Mouse (Mus musculus): Measurements from ENCODE around the gene Pde7b. TPM values are rescaled to one million over a fixed set of nuclear protein-coding genes. Genes with fewer than 3 reads are reported as not detected.

Pde7b gene
- polyA plus RNA-seq, 1 experiment from 2014 or later, result 1.3 TPM

DNA sequence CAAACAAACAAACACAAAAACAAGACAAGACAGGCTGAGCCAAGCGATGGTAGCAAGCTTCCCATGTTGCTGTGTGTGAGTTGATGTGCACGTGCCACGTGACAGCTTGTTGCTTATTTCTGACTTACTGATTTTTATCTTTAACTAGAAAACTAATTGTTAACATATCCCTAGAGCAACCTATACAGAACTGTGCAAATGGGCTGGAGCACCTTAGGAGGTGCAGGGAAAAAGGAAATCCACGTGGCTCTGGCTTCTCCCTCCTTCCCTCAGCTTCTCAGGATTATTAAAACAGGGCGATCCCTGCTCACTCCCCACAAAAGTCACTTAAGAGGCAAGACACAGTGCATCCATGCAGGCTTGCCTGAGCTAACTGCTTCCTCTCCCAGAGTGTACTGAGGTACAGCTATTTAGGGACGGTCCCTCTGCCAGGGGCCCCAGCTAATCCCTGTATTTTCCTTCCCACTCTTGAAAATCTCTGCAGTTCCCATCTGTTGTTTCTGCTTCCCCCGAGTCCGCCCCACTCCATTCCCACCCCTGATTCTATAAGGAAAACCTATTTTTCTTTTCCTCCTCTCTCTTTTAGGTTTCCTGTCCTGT, 606 bp upstream of the Pde7b start:
- Histone ChIP-seq H3K9ac (ENCODE audit: low read depth, low read length) (no peak overlapping the region), H3K4me3 (ENCODE audit: low read depth, low read length) (no peak overlapping the region), H3K9me3 (ENCODE audit: control insufficient read depth, low read length) (no peaks in the 10 kb centered on the region), H3K36me3 (ENCODE audit: control insufficient read depth, insufficient read depth, low read length) (no peaks in the 10 kb centered on the region), H3K27ac (ENCODE audit: low read depth, low read length) (no peak overlapping the region), H3K4me1 (replicated peaks; ENCODE audit: control insufficient read depth, insufficient read depth, low read length) (peaks cover 11% of the 10 kb centered on the region), H3K4me2 (peak overlapping the region; percentile 65), H3K27me3 (replicated peaks; ENCODE audit: control insufficient read depth, insufficient read depth, low read length) (no peaks in the 10 kb centered on the region)
- WGBS, result 61% methylated on average over 8 of the region's 8 CpGs
- no peak for DNase-seq (ENCODE audit: low spot score)
- ATAC-seq (replicated peaks; ENCODE audit: low FRiP score), result no peak

- peak overlapping the region; percentile 29 for H3K4me3 ChIP-seq (ENCODE audit: low read depth, low read length)
- no peak overlapping the region for H3K27ac ChIP-seq (ENCODE audit: low read depth, low read length)
- H3K27me3 ChIP-seq (replicated peaks; ENCODE audit: control insufficient read depth, insufficient read depth, low read length), result no peaks in the 10 kb centered on the region
- H3K4me1 ChIP-seq (replicated peaks; ENCODE audit: control insufficient read depth, insufficient read depth, low read length), result peaks cover 11% of the 10 kb centered on the region
- 43% methylated on average over 10 of the region's 10 CpGs for WGBS
- ATAC-seq (replicated peaks; ENCODE audit: low FRiP score), result no peak
- peak overlapping the region; percentile 23; the same call in 1 of the 2 replicates for H3K9ac ChIP-seq (ENCODE audit: low read depth, low read length)
- no peak for DNase-seq (ENCODE audit: low spot score)
- H3K4me2 ChIP-seq, result peak overlapping the region; percentile 65
- no peaks in the 10 kb centered on the region for H3K9me3 ChIP-seq (ENCODE audit: control insufficient read depth, low read length)
- H3K36me3 ChIP-seq (ENCODE audit: control insufficient read depth, insufficient read depth, low read length), result no peaks in the 10 kb centered on the region
Measured at GRCm38 (mm10) chr10:20724451-20724850, 427 bp downstream of the Pde7b start.

DNA sequence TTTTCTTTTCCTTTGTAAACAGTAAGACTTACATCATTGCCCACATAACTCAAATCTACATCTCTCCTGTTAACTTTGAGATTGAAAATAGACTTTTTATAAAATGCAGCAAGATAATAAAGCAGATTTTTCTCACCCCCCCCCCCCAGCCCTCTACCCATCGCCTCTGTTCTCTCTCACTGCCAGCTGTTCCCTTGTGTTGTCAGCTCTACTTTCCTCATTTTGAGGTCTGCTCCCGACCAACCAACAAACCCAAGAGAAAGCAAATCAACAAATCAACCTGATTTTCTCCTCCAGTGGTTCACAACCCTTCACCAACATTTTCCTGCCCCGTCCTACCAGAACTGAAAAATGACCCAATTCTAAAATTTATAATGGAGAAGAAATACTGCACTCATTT, 916 bp downstream of the Pde7b start:
- Histone ChIP-seq H3K27me3 (replicated peaks; ENCODE audit: control insufficient read depth, insufficient read depth, low read length) (no peaks in the 10 kb centered on the region), H3K4me3 (ENCODE audit: low read depth, low read length) (peak overlapping the region; percentile 29; the same call in 1 of the 2 replicates), H3K4me2 (peak overlapping the region; percentile 65), H3K27ac (ENCODE audit: low read depth, low read length) (no peak overlapping the region), H3K9ac (ENCODE audit: low read depth, low read length) (no peak overlapping the region), H3K36me3 (ENCODE audit: control insufficient read depth, insufficient read depth, low read length) (no peaks in the 10 kb centered on the region), H3K9me3 (ENCODE audit: control insufficient read depth, low read length) (no peaks in the 10 kb centered on the region), H3K4me1 (replicated peaks; ENCODE audit: control insufficient read depth, insufficient read depth, low read length) (peaks cover 11% of the 10 kb centered on the region)
- no peak for ATAC-seq (replicated peaks; ENCODE audit: low FRiP score)
- WGBS, result 28% methylated on average over 3 of the region's 3 CpGs
- no peak for DNase-seq (ENCODE audit: low spot score)

DNA sequence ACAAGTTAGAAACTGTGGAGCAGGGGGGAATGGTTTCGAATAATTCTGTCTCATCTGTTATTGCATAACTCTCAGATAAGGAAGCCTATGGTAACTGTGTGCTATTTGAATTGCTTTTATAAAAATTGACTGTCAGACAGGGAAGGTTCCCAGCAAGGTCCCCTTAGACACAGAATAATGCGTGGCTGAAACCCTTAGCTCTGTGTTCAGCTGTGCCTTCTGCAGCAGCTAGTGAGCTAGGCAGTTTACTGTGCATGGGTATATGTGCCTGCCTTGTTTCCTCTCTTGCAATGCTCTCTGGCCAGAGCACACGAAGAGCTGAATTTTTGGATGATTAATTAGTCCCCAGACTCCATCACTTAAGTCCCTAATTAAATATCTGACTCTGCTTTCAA, 1.4 kb downstream of the Pde7b start:
- Histone ChIP-seq H3K27me3 (replicated peaks; ENCODE audit: control insufficient read depth, insufficient read depth, low read length) (no peaks in the 10 kb centered on the region), H3K9me3 (ENCODE audit: control insufficient read depth, low read length) (no peaks in the 10 kb centered on the region), H3K27ac (ENCODE audit: low read depth, low read length) (no peak overlapping the region), H3K9ac (ENCODE audit: low read depth, low read length) (no peak overlapping the region), H3K36me3 (ENCODE audit: control insufficient read depth, insufficient read depth, low read length) (no peaks in the 10 kb centered on the region), H3K4me3 (ENCODE audit: low read depth, low read length) (no peak overlapping the region), H3K4me1 (replicated peaks; ENCODE audit: control insufficient read depth, insufficient read depth, low read length) (peaks cover 11% of the 10 kb centered on the region), H3K4me2 (peak overlapping the region; percentile 65)
- ATAC-seq (replicated peaks; ENCODE audit: low FRiP score) (no peak), DNase-seq (ENCODE audit: low spot score) (no peak)
- 38% methylated on average over 3 of the region's 3 CpGs for WGBS

DNA sequence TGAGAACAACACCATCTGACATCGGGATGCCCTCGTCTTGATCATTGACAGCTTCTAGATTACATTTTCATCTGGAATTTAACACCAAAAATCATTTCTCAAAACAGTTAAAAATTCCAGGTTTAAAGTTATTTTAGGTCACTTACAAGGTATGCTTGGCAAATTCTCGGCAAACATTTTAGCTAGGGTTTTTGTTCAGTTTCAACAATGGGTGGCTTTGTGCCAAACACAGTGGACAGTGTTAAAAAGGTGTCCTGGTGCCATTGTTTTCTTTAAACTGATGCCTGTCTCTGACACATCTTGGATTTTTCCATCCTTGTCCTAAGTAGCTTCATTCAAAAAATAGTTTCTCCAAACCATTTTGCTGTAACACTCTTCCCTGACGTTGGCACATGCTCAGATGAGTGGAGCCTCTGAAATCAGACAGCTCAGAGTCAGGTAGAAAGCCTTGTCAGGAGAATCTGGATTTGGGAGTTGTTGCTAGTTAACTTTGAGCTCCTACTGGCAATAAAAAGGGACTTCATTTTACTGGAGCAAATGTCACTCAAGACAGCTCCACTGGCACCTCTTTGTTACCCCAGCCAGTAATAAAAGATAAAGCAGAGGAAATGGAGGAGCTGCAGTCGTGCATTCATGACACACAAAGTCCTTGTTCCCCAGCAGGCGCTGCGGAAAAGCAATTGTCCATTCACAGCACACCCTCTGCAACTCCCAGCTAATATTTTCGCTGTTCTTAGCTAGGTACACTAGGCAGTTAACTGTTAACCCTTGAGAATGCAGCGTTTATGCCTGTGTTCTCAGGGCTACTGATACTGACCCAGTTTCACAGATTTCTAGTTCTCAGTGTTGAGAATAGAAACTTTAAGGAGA, 2.0 kb downstream of the Pde7b start:
- peaks cover 2% of the 10 kb centered on the region; the same call in 1 of the 2 replicates for H3K36me3 ChIP-seq (ENCODE audit: control insufficient read depth, insufficient read depth, low read length)
- peak overlapping the region; percentile 45 for H3K4me2 ChIP-seq
- no peaks in the 10 kb centered on the region for H3K9me3 ChIP-seq (ENCODE audit: control insufficient read depth, low read length)
- H3K4me3 ChIP-seq (ENCODE audit: low read depth, low read length), result no peak overlapping the region
- no peak overlapping the region for H3K9ac ChIP-seq (ENCODE audit: low read depth, low read length)
- no peak overlapping the region; the same call in 1 of the 2 replicates for H3K27ac ChIP-seq (ENCODE audit: low read depth, low read length)
- peaks cover 11% of the 10 kb centered on the region for H3K4me1 ChIP-seq (replicated peaks; ENCODE audit: control insufficient read depth, insufficient read depth, low read length)
- H3K27me3 ChIP-seq (replicated peaks; ENCODE audit: control insufficient read depth, insufficient read depth, low read length), result no peaks in the 10 kb centered on the region
- no peak for ATAC-seq (replicated peaks; ENCODE audit: low FRiP score)
- no peak for DNase-seq (ENCODE audit: low spot score)
- WGBS, result 54% methylated on average over 9 of the region's 9 CpGs

DNA sequence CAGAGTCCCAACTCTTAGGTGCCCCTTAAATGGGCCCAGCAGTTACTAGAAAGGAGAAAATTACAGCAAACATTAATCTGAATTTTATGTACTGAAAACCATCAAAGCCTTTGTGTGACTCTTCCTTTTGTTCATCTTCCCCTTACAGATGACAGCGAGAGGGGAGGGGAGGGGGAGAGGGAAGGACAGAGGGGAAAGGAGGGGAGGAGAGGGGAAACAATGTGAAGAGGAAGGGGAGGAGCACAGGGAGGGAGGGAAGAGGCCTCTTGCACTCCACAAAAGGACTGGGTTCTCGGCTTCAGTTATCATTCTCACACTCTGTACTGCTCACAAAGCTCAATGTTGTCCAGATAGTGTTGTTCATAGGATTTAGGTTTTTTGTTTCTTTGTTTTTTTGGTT, 5.7 kb downstream of the Pde7b start:
- no peak for ATAC-seq (replicated peaks; ENCODE audit: low FRiP score)
- H3K27ac ChIP-seq (ENCODE audit: low read depth, low read length), result no peak overlapping the region
- peaks cover 11% of the 10 kb centered on the region for H3K4me1 ChIP-seq (replicated peaks; ENCODE audit: control insufficient read depth, insufficient read depth, low read length)

GRCm38 (mm10) chr10:20700633-20701032, 24.2 kb downstream of the Pde7b start:
- no peaks in the 10 kb centered on the region for H3K36me3 ChIP-seq (ENCODE audit: control insufficient read depth, insufficient read depth, low read length)
- WGBS, result 70% methylated on average over 7 of the region's 7 CpGs
- H3K27me3 ChIP-seq (replicated peaks; ENCODE audit: control insufficient read depth, insufficient read depth, low read length), result no peaks in the 10 kb centered on the region
- no peak overlapping the region for H3K27ac ChIP-seq (ENCODE audit: low read depth, low read length)
- H3K4me1 ChIP-seq (replicated peaks; ENCODE audit: control insufficient read depth, insufficient read depth, low read length), result no peaks in the 10 kb centered on the region
- no peak overlapping the region for H3K4me2 ChIP-seq
- ATAC-seq (replicated peaks; ENCODE audit: low FRiP score), result no peak
- H3K4me3 ChIP-seq (ENCODE audit: low read depth, low read length), result no peak overlapping the region
- DNase-seq (ENCODE audit: low spot score), result no peak
- H3K9me3 ChIP-seq (ENCODE audit: control insufficient read depth, low read length), result no peaks in the 10 kb centered on the region
- no peak overlapping the region for H3K9ac ChIP-seq (ENCODE audit: low read depth, low read length)

More for the DNA sequence above, 5.7 kb downstream of the Pde7b start:
- H3K4me3 ChIP-seq (ENCODE audit: low read depth, low read length), result no peak overlapping the region
- H3K36me3 ChIP-seq (ENCODE audit: control insufficient read depth, insufficient read depth, low read length), result peaks cover 2% of the 10 kb centered on the region; the same call in 1 of the 2 replicates
- 37% methylated on average over 2 of the region's 2 CpGs for WGBS
- H3K9me3 ChIP-seq (ENCODE audit: control insufficient read depth, low read length), result no peaks in the 10 kb centered on the region
- no peak overlapping the region for H3K4me2 ChIP-seq
- DNase-seq (ENCODE audit: low spot score), result no peak
- H3K27me3 ChIP-seq (replicated peaks; ENCODE audit: control insufficient read depth, insufficient read depth, low read length), result no peaks in the 10 kb centered on the region
- H3K9ac ChIP-seq (ENCODE audit: low read depth, low read length), result no peak overlapping the region

GRCm38 (mm10) chr10:20699874-20700273, 25.0 kb downstream of the Pde7b start:
- no peak overlapping the region for H3K27ac ChIP-seq (ENCODE audit: low read depth, low read length)

More at GRCm38 (mm10) chr10:20699874-20700273, 25.0 kb downstream of the Pde7b start:
- no peak for DNase-seq (ENCODE audit: low spot score)
- no peak overlapping the region for H3K4me3 ChIP-seq (ENCODE audit: low read depth, low read length)
- no peaks in the 10 kb centered on the region for H3K27me3 ChIP-seq (replicated peaks; ENCODE audit: control insufficient read depth, insufficient read depth, low read length)
- no peak for ATAC-seq (replicated peaks; ENCODE audit: low FRiP score)
- H3K4me1 ChIP-seq (replicated peaks; ENCODE audit: control insufficient read depth, insufficient read depth, low read length), result no peaks in the 10 kb centered on the region
- H3K36me3 ChIP-seq (ENCODE audit: control insufficient read depth, insufficient read depth, low read length), result no peaks in the 10 kb centered on the region
- H3K9ac ChIP-seq (ENCODE audit: low read depth, low read length), result no peak overlapping the region
- H3K4me2 ChIP-seq, result no peak overlapping the region
- H3K9me3 ChIP-seq (ENCODE audit: control insufficient read depth, low read length), result no peaks in the 10 kb centered on the region
- WGBS, result 88% methylated on average over 9 of the region's 9 CpGs

Data from liver, embryonic 11.5 days (tissue).